Mouse (Mus musculus) small intestine, adult 2 months (tissue): Measurements from ENCODE around the gene Adprm.

Experiments
- CTCF ChIP-seq: fragments of 200-500 bp; IDR thresholded peaks from 2 replicates; pipeline ENCODE4 v1.5.1; 2012; ENCODE audit warnings: low read depth, mild to moderate bottlenecking, control low read depth, inconsistent platforms, low read length, moderate library complexity, mixed read lengths; ENCODE audit not compliant: insufficient replicate concordance, insufficient read length; ENCODE audit errors: extremely low read depth
- POLR2A ChIP-seq: fragments of 200-500 bp; IDR thresholded peaks from 2 replicates; pipeline ENCODE4 v1.6.1; 2012; ENCODE audit warnings: low read depth, mild to moderate bottlenecking, control low read depth, inconsistent platforms, low read length, moderate library complexity

GRCm38 (mm10) chr11:67076781-67077180 lies 24.4 kb upstream of the Adprm start:
- TF ChIP-seq CTCF = no peak
- no peak for TF ChIP-seq POLR2A
